ENCODE assay signal across 8 mouse cellular contexts in the genomic region with DNA sequence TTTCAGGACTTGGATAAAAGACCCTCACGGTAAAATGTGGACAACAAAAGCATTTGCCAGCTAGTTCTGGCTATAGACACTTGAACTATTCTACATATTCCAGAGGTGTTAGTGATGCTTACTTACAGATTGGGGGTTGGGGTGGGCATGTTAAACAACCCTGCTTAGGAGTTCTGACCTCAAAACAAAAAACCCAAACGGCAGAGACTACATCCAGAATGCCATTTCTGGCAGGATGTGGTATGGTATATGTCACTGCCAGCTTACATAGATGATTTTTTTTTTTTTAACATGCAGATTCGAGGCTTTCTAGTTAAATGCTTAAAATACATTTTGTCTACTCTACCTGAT. TPM values are rescaled to one million over a fixed set of nuclear protein-coding genes. Genes with fewer than 3 reads are reported as not detected.
DNase-seq lines count a peak whose midpoint lies in the region; ATAC-seq and TF ChIP-seq lines count a peak whose summit lies in the region.

No protein-coding gene starts in this region.

- under 1% methylated on average over 3 of the region's 3 CpGs for WGBS in lung, embryonic 16.5 days
- WGBS in hindbrain, postnatal 0 days: 4% methylated on average over 3 of the region's 3 CpGs

- peak overlapping the region; percentile 99 for H3K9ac ChIP-seq in lung, embryonic 16.5 days (ENCODE audit: low read length)
- peak overlapping the region; percentile 100 for H3K9ac ChIP-seq in hindbrain, postnatal 0 days (replicated peaks; ENCODE audit: low read length)

- peaks cover 12% of the 10 kb centered on the region for H3K4me1 ChIP-seq in lung, embryonic 16.5 days (replicated peaks; ENCODE audit: control insufficient read depth, insufficient read depth, low read length)
- peaks cover 13% of the 10 kb centered on the region for H3K4me1 ChIP-seq in hindbrain, postnatal 0 days (ENCODE audit: insufficient read depth, low read length)

- H3K9me3 ChIP-seq in lung, embryonic 16.5 days (ENCODE audit: control insufficient read depth, low read length): no peaks in the 10 kb centered on the region
- no peaks in the 10 kb centered on the region for H3K9me3 ChIP-seq in hindbrain, postnatal 0 days (ENCODE audit: low read length)

- ATAC-seq in lung, embryonic 16.5 days (ENCODE audit: low read depth): no peak
- ATAC-seq in common myeloid progenitor, adult 5-6 weeks (replicated peaks; ENCODE audit: low read depth, poor library complexity, severe bottlenecking): 0 out of 2 replicates have a peak, but pooled peaks have one; percentile 12
- no peak for ATAC-seq in hindbrain, postnatal 0 days

- H3K27ac ChIP-seq in lung, embryonic 16.5 days (ENCODE audit: low read length): no peak overlapping the region
- 0 out of 2 replicates have a peak overlapping the region, but pooled peaks have one; percentile 100 for H3K27ac ChIP-seq in hindbrain, postnatal 0 days

- peak overlapping the region; percentile 80 for H3K4me2 ChIP-seq in lung, embryonic 16.5 days (ENCODE audit: low read depth, low read length)
- peak overlapping the region; percentile 80 for H3K4me2 ChIP-seq in hindbrain, postnatal 0 days (ENCODE audit: low read depth, low read length)
- H3K4me2 ChIP-seq in myocyte (ENCODE audit: low read depth): peak overlapping the region; percentile 89

- H3K79me2 ChIP-seq in myocyte (ENCODE audit: control insufficient read depth, insufficient read depth): peaks cover 55% of the 10 kb centered on the region

- no peak for DNase-seq in lung, postnatal 36 days
- peak; percentile 32 for DNase-seq in hindbrain, postnatal 0 days (ENCODE audit: low spot score)
- DNase-seq in urinary bladder, postnatal 10 days (ENCODE audit: low spot score): no peak
- no peak for DNase-seq in urinary bladder, adult 18-20 months (ENCODE audit: low spot score in 2 of 2)
- no peak for DNase-seq in lung, postnatal 14 days

- peak overlapping the region; percentile 89 for H3ac ChIP-seq in myocyte (ENCODE audit: control insufficient read depth, insufficient read length)

- H3K36me3 ChIP-seq in lung, embryonic 16.5 days (ENCODE audit: control insufficient read depth, insufficient read depth, low read length): no peaks in the 10 kb centered on the region
- no peaks in the 10 kb centered on the region for H3K36me3 ChIP-seq in hindbrain, postnatal 0 days (ENCODE audit: insufficient read depth, low read length)
- H3K36me3 ChIP-seq in myocyte (ENCODE audit: control insufficient read depth, insufficient read depth): no peaks in the 10 kb centered on the region

- TF ChIP-seq POLR2A in myocyte (IDR thresholded peaks at IDR 0.05; ENCODE audit: insufficient read length, low read depth): no peak

- no peak for TF ChIP-seq CTCF in hindbrain, postnatal 0 days (IDR thresholded peaks at IDR 0.05; ENCODE audit: low read depth)

- H3K4me3 ChIP-seq in lung, embryonic 16.5 days (ENCODE audit: low read length): peak overlapping the region; percentile 76
- H3K4me3 ChIP-seq in hindbrain, postnatal 0 days (ENCODE audit: low read length): peak overlapping the region; percentile 99
- peak overlapping the region; percentile 49 for H3K4me3 ChIP-seq in myocyte

- no peaks in the 10 kb centered on the region for H3K27me3 ChIP-seq in lung, embryonic 16.5 days (ENCODE audit: control insufficient read depth, insufficient read depth, low read depth, low read length)
- no peaks in the 10 kb centered on the region for H3K27me3 ChIP-seq in hindbrain, postnatal 0 days (ENCODE audit: insufficient read depth, low read length)
- H3K27me3 ChIP-seq in myocyte (ENCODE audit: control insufficient read depth, insufficient read depth, insufficient read length): no peaks in the 10 kb centered on the region

TF ChIP-seq in myocyte, 11 proteins besides CTCF, POLR2A, EP300 and RAD21:
- no peak for TF ChIP-seq TCF12 (IDR thresholded peaks at IDR 0.05; ENCODE audit: insufficient read depth, poor library complexity, severe bottlenecking)
- TF ChIP-seq POLR2AphosphoS2 (IDR thresholded peaks at IDR 0.05; ENCODE audit: insufficient read length, low read depth): no peak
- TF ChIP-seq E2F4 (IDR thresholded peaks at IDR 0.05; ENCODE audit: insufficient read depth): no peak
- no peak for TF ChIP-seq MYOD1 (IDR thresholded peaks at IDR 0.05; ENCODE audit: control insufficient read depth in 1 of 3, insufficient read length in 2 of 3, low read depth in 2 of 3)
- TF ChIP-seq REST (IDR thresholded peaks at IDR 0.05; ENCODE audit: insufficient read depth, insufficient read length): no peak
- TF ChIP-seq MAX (IDR thresholded peaks at IDR 0.05; ENCODE audit: low read depth): no peak
- TF ChIP-seq TCF3 (IDR thresholded peaks at IDR 0.05; ENCODE audit: insufficient read length, low read depth): no peak
- TF ChIP-seq SRF (IDR thresholded peaks at IDR 0.05; ENCODE audit: control insufficient read depth, insufficient read length, low read depth): no peak
- TF ChIP-seq USF1 (IDR thresholded peaks at IDR 0.05; ENCODE audit: low read depth): no peak
- no peak for TF ChIP-seq MYOG (IDR thresholded peaks at IDR 0.05; ENCODE audit: control insufficient read depth in 1 of 3, insufficient read depth in 1 of 3, insufficient read length in 2 of 3, low read depth in 2 of 3)
- no peak for TF ChIP-seq CEBPB (IDR thresholded peaks at IDR 0.05; ENCODE audit: insufficient read depth, poor library complexity, severe bottlenecking)

RNA-seq across cellular contexts. Expression of a gene that starts 1.0 kb away (rescaled TPM):
- polyA plus RNA-seq in lung, embryonic 16.5 days (2015; fragmentation: Nextera tagmentation; extraction: Ambion mirVana): 11.1 and 12.1 TPM in 2 replicates
- 24.0 and 55.4 TPM in 2 replicates for total RNA-seq in common myeloid progenitor, adult 5-6 weeks (2017)
- 34.3 and 46.8 TPM in 2 replicates for total RNA-seq in hindbrain, postnatal 0 days (2014; rRNA removed)
- polyA plus RNA-seq in hindbrain, postnatal 0 days (2015; fragmentation: Nextera tagmentation; extraction: Ambion mirVana): 13.2 and 14.9 TPM in 2 replicates
- polyA plus RNA-seq in myocyte (2012; fragmentation: generic; extraction: Trizol): 11.7 TPM

Comparison
In these comparisons a context has a peak if more than half of its experiments do, and no peak if none do; other contexts are left out.
1. H3K4me3 ChIP-seq: peak in every context shown above with its lines; median percentile 99 in hindbrain, postnatal 0 days; 76 in lung, embryonic 16.5 days; 49 in myocyte.